Mouse (Mus musculus) spleen, adult 2 months (tissue): ENCODE measurements around the gene Ppp6r1. TPM values are rescaled to one million over a fixed set of nuclear protein-coding genes. Genes with fewer than 3 reads are reported as not detected.

Source experiments
- DNase-seq, 2 experiments: peaks; one replicate each; pipeline versions ENCODE4 v3.0.0 to v3.0.0-alpha.2; 2012 to 2021; ENCODE audit warnings: low spot score in 2 of 2, low read depth in 1 of 2
- H3K27ac ChIP-seq: fragments of 200-500 bp; 2 replicates; pipeline ENCODE4 v1.5.1; 2012; ENCODE audit warnings: low read length, inconsistent platforms; ENCODE audit not compliant: insufficient read depth
- H3K27me3 ChIP-seq: fragments of 200-500 bp; 2 replicates; pipeline ENCODE4 v1.6.1; 2012; ENCODE audit warnings: mild to moderate bottlenecking, moderate library complexity, low read length, inconsistent platforms; ENCODE audit not compliant: control insufficient read depth, insufficient read depth
- H3K36me3 ChIP-seq: fragments of 200-500 bp; 2 replicates; pipeline ENCODE4 v1.6.1; 2012; ENCODE audit warnings: mild to moderate bottlenecking, low read length, inconsistent platforms; ENCODE audit not compliant: control insufficient read depth, insufficient read depth
- H3K4me1 ChIP-seq: fragments of 200-500 bp; 2 replicates; pipeline ENCODE4 v1.6.1; 2011; ENCODE audit warnings: inconsistent platforms; ENCODE audit not compliant: control insufficient read depth, insufficient read depth, insufficient read length
- H3K4me3 ChIP-seq: fragments of 200-500 bp; 2 replicates; pipeline ENCODE4 v1.5.1; 2011; ENCODE audit warnings: mild to moderate bottlenecking, inconsistent platforms; ENCODE audit not compliant: insufficient read depth, insufficient read length; ENCODE audit errors: extremely low read depth
- CTCF ChIP-seq: fragments of 200-500 bp; IDR thresholded peaks from 2 replicates; pipeline ENCODE4 v1.5.1; 2011; ENCODE audit warnings: mild to moderate bottlenecking, inconsistent platforms; ENCODE audit not compliant: insufficient read depth, insufficient read length, insufficient replicate concordance; ENCODE audit errors: extremely low read depth
- POLR2A ChIP-seq: fragments of 200-500 bp; IDR thresholded peaks from 2 replicates; pipeline ENCODE4 v1.6.1; 2011; ENCODE audit warnings: low read depth, low read length, inconsistent platforms
- WGBS: fragments of 180-500 bp; shearing (Covaris S2); methylation state at CpG from one replicate; pipeline ENCODE4 v1.1.7; 2018; 5-methylcytosine and 5-hydroxymethylcytosine counted together
- polyA plus RNA-seq: library from polyadenylated mRNA; depleted of rRNA; stranded (reverse); fragments of >200 nt; gene quantifications from 2 replicates; pipeline ENCODE4 v1.2.3, GENCODE M21; 2012

The Ppp6r1 gene
- polyA plus RNA-seq, 1 experiment, result 136 TPM

- Histone ChIP-seq H3K36me3 (no peaks in the 10 kb centered on the region), H3K27me3 (peaks cover 9% of the 10 kb centered on the region; the same call in 1 of the 2 replicates), H3K4me1 (no peaks in the 10 kb centered on the region), H3K27ac (no peak within 1 kb of the TSS), H3K4me3 (no peak within 1 kb of the TSS; the same call in 1 of the 2 replicates)
- WGBS, result 5% methylated on average over 16 of the region's 18 CpGs
- DNase-seq, result no peak
- TF ChIP-seq CTCF, result no peak
- no peak for TF ChIP-seq POLR2A
These were observed 31.6 kb upstream of the Ppp6r1 start, which contains the start of gene Brsk1 for GRCm38 (mm10) chr7:4690387-4690786. Brsk1 (plus strand) TSS chr7:4690604.

GRCm38 (mm10) chr7:4684632-4685417, 26.0 kb upstream of the Ppp6r1 start, which contains the start of gene Hspbp1:
Hspbp1 (minus strand) TSS chr7:4685068.
- Histone ChIP-seq H3K27me3 (no peaks in the 10 kb centered on the region), H3K4me1 (peaks cover 8% of the 10 kb centered on the region; the same call in 1 of the 2 replicates), H3K4me3 (peak within 1 kb of the TSS; percentile 72), H3K36me3 (peaks cover 6% of the 10 kb centered on the region), H3K27ac (peak within 1 kb of the TSS; percentile 78)
- TF ChIP-seq POLR2A (no peak; the same call in 1 of the 2 replicates), CTCF (no peak)
- peak; percentile 92 to 99 for DNase-seq
- WGBS, result under 1% methylated on average over 32 of the region's 32 CpGs

GRCm38 (mm10) chr7:4684203-4684602, 25.4 kb upstream of the Ppp6r1 start:
- Histone ChIP-seq H3K27ac (peak overlapping the region; percentile 78; the same call in 1 of the 2 replicates), H3K36me3 (peaks cover 7% of the 10 kb centered on the region), H3K4me3 (peak overlapping the region; percentile 72), H3K4me1 (peaks cover 8% of the 10 kb centered on the region; the same call in 1 of the 2 replicates), H3K27me3 (no peaks in the 10 kb centered on the region)
- WGBS, result 4% methylated on average over 13 of the region's 13 CpGs
- no peak for DNase-seq
- no peak for TF ChIP-seq CTCF
- no peak for TF ChIP-seq POLR2A

- WGBS, result 59% methylated on average over 5 of the region's 5 CpGs
- Histone ChIP-seq H3K27ac (no peak overlapping the region), H3K27me3 (no peaks in the 10 kb centered on the region), H3K36me3 (peaks cover 7% of the 10 kb centered on the region), H3K4me1 (peaks cover 8% of the 10 kb centered on the region; the same call in 1 of the 2 replicates), H3K4me3 (no peak overlapping the region)
- TF ChIP-seq POLR2A (no peak), CTCF (no peak)
- DNase-seq, result no peak
These were observed 24.5 kb upstream of the Ppp6r1 start for GRCm38 (mm10) chr7:4683307-4683706.

GRCm38 (mm10) chr7:4675200-4675599, 16.4 kb upstream of the Ppp6r1 start:
- no peaks in the 10 kb centered on the region for H3K27me3 ChIP-seq
- H3K4me1 ChIP-seq, result no peaks in the 10 kb centered on the region
- peaks cover 12% of the 10 kb centered on the region for H3K36me3 ChIP-seq
- no peak overlapping the region for H3K4me3 ChIP-seq
- TF ChIP-seq POLR2A, result no peak
- TF ChIP-seq CTCF, result no peak
- H3K27ac ChIP-seq, result no peak overlapping the region
- WGBS, result 85% methylated on average over 7 of the region's 7 CpGs
- no peak for DNase-seq

GRCm38 (mm10) chr7:4674114-4674731, 15.4 kb upstream of the Ppp6r1 start:
- DNase-seq, result no peak
- WGBS, result 34% methylated on average over 12 of the region's 12 CpGs
- peak overlapping the region; percentile 60; the same call in 1 of the 2 replicates for H3K27ac ChIP-seq
- H3K27me3 ChIP-seq, result no peaks in the 10 kb centered on the region
- TF ChIP-seq CTCF, result no peak
- H3K36me3 ChIP-seq, result peaks cover 10% of the 10 kb centered on the region
- H3K4me3 ChIP-seq, result no peak overlapping the region
- no peaks in the 10 kb centered on the region for H3K4me1 ChIP-seq

DNA sequence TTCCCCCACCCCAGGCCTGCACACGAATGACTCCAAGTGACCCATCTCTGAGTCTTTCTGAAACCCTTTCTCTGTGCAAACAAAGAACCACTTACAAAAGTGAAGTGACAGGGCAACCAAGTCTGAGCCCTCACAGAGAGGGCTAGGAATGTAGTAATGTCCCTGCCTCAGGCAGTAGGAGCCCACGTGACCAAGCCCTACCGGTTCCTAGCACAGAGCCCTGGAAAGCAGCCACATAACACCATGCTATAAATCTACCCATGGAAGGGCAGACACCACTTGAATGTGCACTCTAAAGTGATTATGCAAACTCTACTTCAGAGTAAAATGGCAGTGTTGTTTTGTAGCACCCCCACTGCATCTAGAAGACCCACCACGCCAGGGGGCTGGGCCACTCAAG, 13.1 kb upstream of the Ppp6r1 start:
- H3K27me3 ChIP-seq, result no peaks in the 10 kb centered on the region
- H3K4me1 ChIP-seq, result no peaks in the 10 kb centered on the region
- no peak for TF ChIP-seq POLR2A
- 75% methylated on average over 4 of the region's 4 CpGs for WGBS
- no peak overlapping the region for H3K4me3 ChIP-seq
- H3K36me3 ChIP-seq, result peaks cover 9% of the 10 kb centered on the region; the same call in 1 of the 2 replicates
- H3K27ac ChIP-seq, result no peak overlapping the region
- no peak for DNase-seq
